Mouse (Mus musculus): ENCODE data around the gene Nos1ap. TPM values are rescaled to one million over a fixed set of nuclear protein-coding genes. Genes with fewer than 3 reads are reported as not detected.

Gene Nos1ap
- polyA plus RNA-seq, 1 experiment, result 146 TPM

DNA sequence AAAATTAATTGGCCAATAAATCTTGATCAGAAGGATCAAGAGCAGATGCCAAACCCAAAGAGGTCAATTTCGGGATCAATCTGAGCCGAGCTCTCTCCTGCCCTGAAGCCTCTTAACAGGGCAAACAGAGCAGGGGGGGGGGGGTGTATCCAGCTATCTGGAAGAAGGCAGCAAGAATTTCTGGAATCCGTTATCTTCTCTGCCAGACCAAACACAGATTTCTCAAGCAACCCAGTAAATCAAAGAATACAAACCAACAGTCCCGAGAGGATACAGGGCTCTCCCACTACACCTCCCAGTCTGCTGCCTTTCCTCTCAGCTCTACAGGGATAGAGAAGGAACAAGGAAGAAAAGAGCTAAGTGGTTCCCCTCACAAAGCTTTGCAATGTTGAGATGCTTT is 104.5 kb downstream of the Nos1ap start:
- no peak overlapping the region for H3K4me3 ChIP-seq (ENCODE audit: insufficient read depth, low read length)
- no peak overlapping the region for H3K27ac ChIP-seq (ENCODE audit: insufficient read depth, low read length)
- H3K4me1 ChIP-seq (ENCODE audit: control insufficient read depth, insufficient read depth, low read length), result peaks cover 12% of the 10 kb centered on the region
- TF ChIP-seq POLR2A (IDR thresholded peaks at IDR 0.05; ENCODE audit: extremely low read depth, insufficient read depth, low read length), result no peak
- no peak for TF ChIP-seq CTCF (IDR thresholded peaks at IDR 0.05; ENCODE audit: extremely low read depth, insufficient read depth, low read length)

GRCm38 (mm10) chr1:170482236-170482905 is 107.3 kb downstream of the Nos1ap start:
- peaks cover 11% of the 10 kb centered on the region for H3K4me1 ChIP-seq (ENCODE audit: control insufficient read depth, insufficient read depth, low read length)
- H3K27ac ChIP-seq (ENCODE audit: insufficient read depth, low read length), result no peak overlapping the region
- TF ChIP-seq CTCF (IDR thresholded peaks at IDR 0.05; ENCODE audit: extremely low read depth, insufficient read depth, low read length) (no peak), POLR2A (IDR thresholded peaks at IDR 0.05; ENCODE audit: extremely low read depth, insufficient read depth, low read length) (no peak)
- no peak overlapping the region for H3K4me3 ChIP-seq (ENCODE audit: insufficient read depth, low read length)

DNA sequence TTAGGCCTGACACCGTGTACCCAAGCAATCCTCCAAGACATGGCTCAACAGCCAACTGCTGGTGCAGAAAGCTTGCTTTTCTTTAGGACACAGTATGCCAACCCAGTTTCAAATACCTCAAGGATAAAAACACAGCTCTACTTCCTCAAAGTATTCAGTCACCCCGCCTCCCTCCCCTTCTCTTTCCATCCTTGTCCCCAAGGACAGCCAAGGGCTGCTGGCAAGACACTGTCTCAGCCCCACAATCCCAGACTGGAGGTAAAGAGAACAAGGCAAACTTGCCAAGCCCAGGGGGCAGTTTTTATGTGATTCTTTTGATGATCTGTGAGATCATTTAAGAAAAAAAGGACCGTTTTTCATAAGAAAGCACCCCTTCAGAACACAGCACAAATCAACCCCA is 108.6 kb downstream of the Nos1ap start:
- H3K27ac ChIP-seq (ENCODE audit: insufficient read depth, low read length), result no peak overlapping the region
- no peak for TF ChIP-seq POLR2A (IDR thresholded peaks at IDR 0.05; ENCODE audit: extremely low read depth, insufficient read depth, low read length)
- no peak for TF ChIP-seq CTCF (IDR thresholded peaks at IDR 0.05; ENCODE audit: extremely low read depth, insufficient read depth, low read length)

GRCm38 (mm10) chr1:170479458-170479798 is 110.2 kb downstream of the Nos1ap start:
- Histone ChIP-seq H3K4me3 (ENCODE audit: insufficient read depth, low read length) (no peak overlapping the region), H3K27ac (ENCODE audit: insufficient read depth, low read length) (no peak overlapping the region), H3K4me1 (ENCODE audit: control insufficient read depth, insufficient read depth, low read length) (peaks cover 11% of the 10 kb centered on the region)
- no peak for TF ChIP-seq POLR2A (IDR thresholded peaks at IDR 0.05; ENCODE audit: extremely low read depth, insufficient read depth, low read length)

More for the DNA sequence above, 108.6 kb downstream of the Nos1ap start:
- Histone ChIP-seq H3K4me1 (ENCODE audit: control insufficient read depth, insufficient read depth, low read length) (peaks cover 11% of the 10 kb centered on the region), H3K4me3 (ENCODE audit: insufficient read depth, low read length) (no peak overlapping the region)

GRCm38 (mm10) chr1:170478791-170479457 is 110.7 kb downstream of the Nos1ap start:
- H3K4me3 ChIP-seq (ENCODE audit: insufficient read depth, low read length), result no peak overlapping the region
- no peak for TF ChIP-seq CTCF (IDR thresholded peaks at IDR 0.05; ENCODE audit: extremely low read depth, insufficient read depth, low read length)
- TF ChIP-seq POLR2A (IDR thresholded peaks at IDR 0.05; ENCODE audit: extremely low read depth, insufficient read depth, low read length), result no peak
- peaks cover 11% of the 10 kb centered on the region for H3K4me1 ChIP-seq (ENCODE audit: control insufficient read depth, insufficient read depth, low read length)
- H3K27ac ChIP-seq (ENCODE audit: insufficient read depth, low read length), result no peak overlapping the region

DNA sequence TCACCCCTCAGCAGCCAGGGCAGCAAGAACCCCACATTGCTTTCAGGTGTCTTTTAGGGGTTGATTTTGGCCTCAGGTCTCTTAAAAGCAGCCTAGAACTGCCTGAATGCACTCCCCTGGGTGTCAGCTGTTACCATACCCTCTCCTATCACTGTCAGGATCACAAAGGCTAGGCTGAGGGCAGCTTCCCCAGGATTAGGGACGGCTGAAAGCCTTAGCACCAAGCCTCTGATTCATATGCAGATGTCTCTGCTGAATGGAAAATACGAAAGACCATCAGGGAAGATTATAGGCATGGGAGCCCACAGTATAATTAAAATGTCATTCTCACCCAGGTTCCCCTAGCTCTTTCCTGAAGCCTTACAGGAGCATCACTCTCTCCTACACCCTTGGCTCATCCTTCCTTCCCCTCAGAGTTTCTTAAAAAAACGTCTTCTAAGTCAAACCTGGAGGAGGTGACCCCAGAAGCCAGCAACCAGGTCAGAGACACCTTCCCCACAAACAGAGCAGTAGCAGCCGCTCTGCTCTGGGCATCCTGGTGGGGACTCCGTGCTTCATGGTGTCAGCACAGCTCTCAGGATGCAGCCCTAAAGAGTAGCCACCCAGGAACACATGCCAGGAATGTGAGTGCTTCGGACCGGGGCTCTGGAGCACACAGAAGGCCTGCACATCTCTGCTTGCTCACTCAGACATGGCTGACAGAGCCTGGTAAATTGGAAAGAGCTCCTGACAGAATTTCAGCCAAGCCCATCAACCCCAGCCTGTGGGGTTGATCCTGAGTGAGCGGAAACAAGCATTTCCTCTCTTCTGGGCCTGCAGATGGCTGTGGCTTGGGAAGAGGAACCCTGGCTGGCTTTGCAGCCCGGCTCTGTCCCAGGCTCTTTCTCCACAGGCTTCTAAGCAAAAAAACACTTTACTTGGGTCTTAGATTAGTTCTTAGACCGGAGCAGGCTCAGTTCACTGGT is 111.7 kb downstream of the Nos1ap start:
- TF ChIP-seq CTCF (IDR thresholded peaks at IDR 0.05; ENCODE audit: extremely low read depth, insufficient read depth, low read length) (no peak), POLR2A (IDR thresholded peaks at IDR 0.05; ENCODE audit: extremely low read depth, insufficient read depth, low read length) (no peak)
- H3K27ac ChIP-seq (ENCODE audit: insufficient read depth, low read length), result no peak overlapping the region
- no peak overlapping the region for H3K4me3 ChIP-seq (ENCODE audit: insufficient read depth, low read length)
- H3K4me1 ChIP-seq (ENCODE audit: control insufficient read depth, insufficient read depth, low read length), result peaks cover 11% of the 10 kb centered on the region

DNA sequence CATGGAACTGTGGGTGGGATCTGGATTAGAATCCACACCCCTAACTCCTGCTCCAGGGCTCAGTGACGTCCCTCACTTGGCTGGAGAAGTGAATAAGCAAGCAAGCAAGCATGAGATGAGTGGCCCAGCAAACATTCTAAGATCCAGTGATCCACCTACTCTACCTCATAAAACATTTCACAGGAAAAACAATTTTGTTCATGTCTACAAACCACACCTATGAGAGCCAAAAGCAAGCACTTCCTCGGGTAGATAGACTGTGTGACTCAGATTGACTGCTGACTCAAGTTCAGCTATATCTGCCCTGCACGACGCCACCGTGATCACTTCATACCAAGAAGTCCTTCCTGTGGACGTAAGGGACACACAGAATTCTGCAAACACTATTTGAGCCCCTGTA is 116.2 kb downstream of the Nos1ap start:
- Histone ChIP-seq H3K4me1 (ENCODE audit: control insufficient read depth, insufficient read depth, low read length) (no peaks in the 10 kb centered on the region), H3K27ac (ENCODE audit: insufficient read depth, low read length) (no peak overlapping the region), H3K4me3 (ENCODE audit: insufficient read depth, low read length) (no peak overlapping the region)
- TF ChIP-seq POLR2A (IDR thresholded peaks at IDR 0.05; ENCODE audit: extremely low read depth, insufficient read depth, low read length) (no peak), CTCF (IDR thresholded peaks at IDR 0.05; ENCODE audit: extremely low read depth, insufficient read depth, low read length) (no peak)

- Histone ChIP-seq H3K4me3 (ENCODE audit: insufficient read depth, low read length) (no peak overlapping the region), H3K4me1 (ENCODE audit: control insufficient read depth, insufficient read depth, low read length) (no peaks in the 10 kb centered on the region), H3K27ac (ENCODE audit: insufficient read depth, low read length) (no peak overlapping the region)
- TF ChIP-seq CTCF (IDR thresholded peaks at IDR 0.05; ENCODE audit: extremely low read depth, insufficient read depth, low read length) (no peak), POLR2A (IDR thresholded peaks at IDR 0.05; ENCODE audit: extremely low read depth, insufficient read depth, low read length) (no peak)
These were observed 116.8 kb downstream of the Nos1ap start for GRCm38 (mm10) chr1:170472861-170473260.

DNA sequence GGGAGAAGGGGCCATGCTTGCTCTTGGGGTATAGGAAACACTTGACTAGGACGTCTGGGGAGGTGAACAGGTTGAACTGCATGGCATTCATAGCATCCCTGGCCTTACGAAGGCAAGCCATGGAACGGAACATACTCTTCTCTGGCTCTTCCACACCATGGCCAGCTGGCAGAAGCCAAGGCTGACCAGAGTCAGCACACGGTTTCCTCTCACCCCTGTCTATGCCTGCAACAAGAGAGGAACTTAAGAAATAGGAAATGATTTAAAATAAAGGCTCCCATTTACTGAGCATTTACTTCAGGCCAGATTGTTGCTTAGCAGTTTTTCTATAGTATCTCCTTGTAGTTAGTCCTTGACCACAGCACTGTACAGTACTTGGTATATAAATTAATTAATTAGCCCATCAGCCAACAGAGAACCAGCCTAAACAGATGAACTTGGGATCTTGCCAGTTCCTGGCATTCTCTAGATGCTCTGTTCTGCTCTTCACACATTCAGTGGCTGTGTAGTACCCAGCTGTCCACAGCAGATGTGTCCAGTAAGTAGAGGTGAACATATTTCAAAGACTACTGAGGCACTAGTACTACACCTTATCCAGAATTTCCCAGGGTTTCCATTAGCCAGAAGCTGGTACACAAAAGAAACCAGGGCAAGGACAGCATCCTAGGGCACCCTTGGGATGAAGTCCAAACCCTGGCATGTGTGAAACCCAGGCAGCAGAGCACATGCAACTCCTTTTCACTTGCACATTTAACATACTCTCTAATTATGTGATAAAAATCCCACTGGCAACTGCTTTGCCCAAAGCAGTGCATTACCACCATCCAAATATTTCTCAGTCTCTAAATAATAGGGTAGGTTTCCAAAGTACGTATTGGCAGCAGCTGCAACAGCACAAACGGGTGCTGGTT is 123.3 kb downstream of the Nos1ap start:
- TF ChIP-seq POLR2A (IDR thresholded peaks at IDR 0.05; ENCODE audit: extremely low read depth, insufficient read depth, low read length) (no peak), CTCF (IDR thresholded peaks at IDR 0.05; ENCODE audit: extremely low read depth, insufficient read depth, low read length) (no peak)
- no peak overlapping the region for H3K4me3 ChIP-seq (ENCODE audit: insufficient read depth, low read length)
- H3K27ac ChIP-seq (ENCODE audit: insufficient read depth, low read length), result no peak overlapping the region
- H3K4me1 ChIP-seq (ENCODE audit: control insufficient read depth, insufficient read depth, low read length), result peaks cover 3% of the 10 kb centered on the region; the same call in 1 of the 2 replicates
